9 mouse cellular contexts compared by ENCODE assay signal in genomic region chr10:75632633-75633032, GRCm38 (mm10). TPM values are rescaled to one million over a fixed set of nuclear protein-coding genes. Genes with fewer than 3 reads are reported as not detected.
A peak's percentile ranks its signal among the peaks of the same experiment; 100 is the strongest.
DNase-seq lines count a peak whose midpoint lies in the region; ATAC-seq lines count a peak whose summit lies in the region.
"Had no signal": no experiment of that assay in that cellular context is flagged by ENCODE, and none has a peak within 500 bp of the region (broad histone marks: within the 10 kb centered on the region; RNA-seq: fewer than 3 reads in every experiment).

No protein-coding gene starts in this region.

- no peak overlapping the region for H3K4me2 ChIP-seq in neural tube, embryonic 15.5 days

- H3K36me3 ChIP-seq in neural tube, embryonic 15.5 days, result no peaks in the 10 kb centered on the region

- H3K4me3 ChIP-seq in neural tube, embryonic 15.5 days (replicated peaks), result no peak overlapping the region

- H3K9ac ChIP-seq in neural tube, embryonic 15.5 days (replicated peaks), result no peak overlapping the region

- peak; percentile 72 for ATAC-seq in frontal cortex, adult (ENCODE audit: low TSS enrichment)
- 0 out of 2 replicates have a peak, but pooled peaks have one; percentile 32 for ATAC-seq in neural tube, embryonic 15.5 days (ENCODE audit: low FRiP score)
- no peak for ATAC-seq in megakaryocyte progenitor cell, adult 5-6 weeks (replicated peaks; ENCODE audit: poor library complexity)

- WGBS in neural tube, embryonic 15.5 days, result 61% methylated on average over 5 of the region's 5 CpGs

- no peaks in the 10 kb centered on the region for H3K27me3 ChIP-seq in neural tube, embryonic 15.5 days (replicated peaks)
- H3K27me3 ChIP-seq: CH12.LX had no signal

- no peaks in the 10 kb centered on the region; the same call in 1 of the 2 replicates for H3K4me1 ChIP-seq in neural tube, embryonic 15.5 days

- H3K9me3 ChIP-seq in neural tube, embryonic 15.5 days (replicated peaks), result no peaks in the 10 kb centered on the region

- intact Hi-C loops in heart, postnatal 36 days (cut with DNase I), result no loop called here

- no peak overlapping the region for H3K27ac ChIP-seq in neural tube, embryonic 15.5 days (replicated peaks)

- no peak for DNase-seq in frontal cortex, postnatal 36 days (ENCODE audit: low spot score in 2 of 2)
- no peak for DNase-seq in neural tube, embryonic 10.5 days (ENCODE audit: extremely low spot score, low spot score)
- peak; percentile 48 to 61 for DNase-seq in heart, postnatal 36 days
- peak; percentile 75 for DNase-seq in testis, postnatal 14 days (ENCODE audit: low spot score)
- DNase-seq in frontal cortex, postnatal 14 days (ENCODE audit: low spot score in 2 of 2), result no peak

RNA-seq across cellular contexts. Expression of gene Susd2, which starts 11.2 kb away (rescaled TPM):
- polyA plus RNA-seq in neural tube, embryonic 15.5 days (2015; fragmentation: Nextera tagmentation; extraction: Ambion mirVana), result 16.0 and 16.9 TPM in 2 replicates
- total RNA-seq in heart, postnatal 36 days (2021), result 1 to 10 TPM; 1.4 to 1.8 TPM
- total RNA-seq in megakaryocyte progenitor cell, adult 5-6 weeks (2015), result 0.34 and 0.42 TPM in 2 replicates
- total RNA-seq in megakaryocyte progenitor cell, adult 5-6 weeks (2017), result 0.27 TPM in 1 of 2 replicates, not detected in the other

RNA-seq across cellular contexts. Expression of gene Ggt5, which starts 43.5 kb away (rescaled TPM):
- 2.2 and 4.8 TPM in 2 replicates for polyA plus RNA-seq in neural tube, embryonic 15.5 days (2015; fragmentation: Nextera tagmentation; extraction: Ambion mirVana)
- total RNA-seq in heart, postnatal 36 days (2021), result 1 to 10 TPM; 5.4 to 9.0 TPM
- 0.29 and 1.4 TPM in 2 replicates for total RNA-seq in megakaryocyte progenitor cell, adult 5-6 weeks (2015)
- 2.8 and 3.5 TPM in 2 replicates for total RNA-seq in megakaryocyte progenitor cell, adult 5-6 weeks (2017)
- total RNA-seq: CH12.LX had no signal

Comparison
In these comparisons a context has a peak if more than half of its experiments do, and no peak if none do; other contexts are left out.
1. DNase-seq: peak in heart, postnatal 36 days (2 of 2) and testis, postnatal 14 days (single experiment); none in frontal cortex, postnatal 36 days (0 of 2), neural tube, embryonic 10.5 days (single experiment) and frontal cortex, postnatal 14 days (0 of 2).